Mouse (Mus musculus) left cerebral cortex, adult 8-10 months (tissue): ENCODE measurements around the gene Grin1. TPM values are rescaled to one million over a fixed set of nuclear protein-coding genes. Genes with fewer than 3 reads are reported as not detected.

Source experiments
- DNase-seq, 2 experiments: peaks; one replicate each; pipeline ENCODE4 v3.0.0; 2022; ENCODE audit warnings: low spot score in 2 of 2
- total RNA-seq, 4 experiments: library from RNA; stranded (reverse); gene quantifications; 2 replicates each; pipeline ENCODE4 v1.2.4; 2022

Gene Grin1
- total RNA-seq, 4 experiments from 2014 or later, result 390 to 399 (median 395) TPM

- DNase-seq, result no peak
Measured at GRCm38 (mm10) chr2:25287927-25288649, 30.9 kb downstream of the Grin1 start, which contains the start of gene Tmem210. Tmem210 (plus strand) TSS chr2:25288145.

GRCm38 (mm10) chr2:25286837-25287636 is 31.9 kb downstream of the Grin1 start:
- no peak for DNase-seq

DNA sequence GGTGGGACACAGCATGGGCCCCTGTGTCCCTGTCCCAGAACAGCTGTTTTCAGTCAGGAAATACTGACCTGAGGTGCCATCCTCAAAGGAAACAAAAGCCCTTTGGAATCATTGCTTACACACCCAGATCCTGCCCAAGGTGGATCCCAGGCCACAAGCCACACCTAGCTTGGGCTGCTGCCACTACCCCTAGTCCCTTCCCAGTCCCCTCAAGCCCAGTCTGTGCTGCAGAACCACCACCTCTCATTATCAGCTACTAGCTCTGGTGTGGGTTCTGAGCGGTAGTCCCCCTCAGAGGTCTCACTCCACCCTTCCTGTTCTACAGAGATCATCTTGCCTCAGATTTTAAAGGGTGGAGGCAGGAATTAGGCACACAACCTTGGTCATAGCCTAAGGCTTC is 32.7 kb downstream of the Grin1 start:
- DNase-seq, result no peak

DNA sequence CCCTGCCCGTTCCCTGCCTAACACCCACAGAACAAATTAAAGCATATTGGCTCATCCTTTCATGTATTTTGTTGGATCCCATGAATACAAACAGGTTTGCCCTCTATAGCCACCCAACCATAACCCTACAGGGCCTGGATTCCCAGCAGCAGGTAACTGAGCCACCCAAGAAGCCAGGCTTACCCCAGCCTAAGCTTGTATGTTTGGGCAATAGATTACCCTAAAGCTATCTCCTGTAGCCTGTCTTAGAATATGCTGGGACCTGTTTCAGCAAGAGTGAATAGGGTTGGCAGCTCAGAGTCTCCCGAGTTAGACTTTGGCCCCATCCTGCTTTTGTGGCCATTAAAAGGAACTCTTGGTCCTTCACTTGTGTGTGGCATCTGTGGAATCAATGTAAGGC is 33.4 kb downstream of the Grin1 start:
- DNase-seq, result no peak

GRCm38 (mm10) chr2:25278928-25279882 is 39.8 kb downstream of the Grin1 start:
- no peak for DNase-seq

GRCm38 (mm10) chr2:25273010-25273409 is 46.0 kb downstream of the Grin1 start:
- no peak for DNase-seq

DNA sequence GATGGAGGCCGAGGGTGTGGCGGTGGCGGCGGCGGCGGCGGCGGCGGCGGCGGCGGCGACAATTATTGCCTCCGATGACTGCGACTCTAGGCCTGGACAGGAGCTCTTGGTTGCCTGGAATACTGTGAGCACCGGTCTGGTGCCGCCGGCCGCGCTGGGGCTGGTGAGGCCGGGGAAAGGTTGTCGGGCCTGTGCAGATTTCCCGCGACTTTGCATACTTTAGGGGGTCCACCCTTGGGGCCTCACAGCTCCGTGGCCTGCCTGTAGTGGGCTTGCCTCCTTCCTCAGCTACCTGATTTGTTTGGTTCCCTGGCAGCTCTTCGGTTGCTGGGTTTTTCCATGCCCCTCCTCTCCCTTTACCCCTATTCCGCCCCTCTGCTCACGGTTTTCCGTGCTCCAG is 46.5 kb downstream of the Grin1 start:
- DNase-seq, result no peak

DNA sequence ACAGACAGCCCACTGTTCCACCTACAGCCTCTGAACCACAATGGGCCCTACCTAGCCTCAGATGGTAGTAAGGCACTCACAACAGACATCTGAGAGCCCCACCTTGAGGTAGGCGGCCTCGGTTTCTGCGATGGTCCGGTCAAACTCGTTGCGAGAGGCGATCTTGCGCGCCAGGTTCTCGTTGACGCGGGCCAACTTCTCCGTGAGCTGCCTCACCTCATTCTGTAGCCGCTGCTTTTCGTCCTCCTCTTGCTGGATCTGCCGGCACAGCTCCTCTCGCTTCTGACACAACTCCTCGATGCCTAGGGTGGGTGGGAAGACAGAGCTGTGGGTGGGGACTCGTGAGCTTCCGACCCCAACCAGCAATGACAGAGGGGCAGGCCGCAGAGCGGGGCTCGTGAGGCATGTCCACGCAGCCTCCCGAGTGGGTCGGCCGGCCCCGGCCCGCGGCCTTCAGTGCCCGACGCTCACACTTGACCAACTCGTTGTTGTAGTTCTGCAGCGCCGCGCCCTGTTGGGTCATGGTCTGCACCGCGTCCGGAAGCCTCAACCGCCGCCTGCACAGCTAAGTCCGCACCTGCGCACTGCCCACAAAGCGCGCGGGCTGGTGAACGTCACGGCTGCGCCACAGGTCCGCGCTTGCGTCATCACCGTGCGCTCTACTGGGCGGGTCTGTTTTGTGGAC is 47.0 kb downstream of the Grin1 start, which contains the start of the genes Ssna1 and Anapc2:
TSS of gene Ssna1 (minus strand) at position 612 of the 685 bp plus-strand sequence.
TSS of gene Anapc2 (plus strand) at position 652 of the 685 bp plus-strand sequence.
- peak; percentile 94 to 99 for DNase-seq

DNA sequence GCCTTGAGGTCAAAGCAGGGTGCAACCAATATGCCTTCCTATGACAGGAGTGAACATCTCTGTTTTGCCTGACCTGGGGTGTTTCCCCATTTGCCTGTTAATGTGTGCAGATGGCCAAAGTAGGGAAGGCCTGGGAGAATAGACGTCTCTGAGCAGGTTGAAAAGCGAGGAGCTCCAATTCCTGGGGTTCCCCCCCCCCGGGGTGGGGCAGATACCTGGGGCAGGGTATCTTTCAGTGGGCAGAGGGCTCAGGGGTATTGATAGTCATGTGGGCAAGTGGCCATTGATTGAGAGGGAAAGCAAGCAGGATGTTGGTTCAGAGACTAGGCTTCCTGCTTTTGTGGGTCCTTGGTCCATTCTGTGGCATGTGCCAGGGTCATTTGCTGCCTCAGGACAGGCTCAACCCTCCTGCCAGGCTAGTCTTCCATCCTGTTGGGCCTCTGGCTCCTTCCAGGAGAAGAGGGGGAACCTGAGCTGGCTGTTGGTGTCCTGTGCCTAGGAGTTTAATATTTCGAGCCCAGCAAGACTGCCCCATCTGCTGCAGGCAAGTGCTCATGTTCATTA is 51.2 kb downstream of the Grin1 start:
- no peak for DNase-seq

DNA sequence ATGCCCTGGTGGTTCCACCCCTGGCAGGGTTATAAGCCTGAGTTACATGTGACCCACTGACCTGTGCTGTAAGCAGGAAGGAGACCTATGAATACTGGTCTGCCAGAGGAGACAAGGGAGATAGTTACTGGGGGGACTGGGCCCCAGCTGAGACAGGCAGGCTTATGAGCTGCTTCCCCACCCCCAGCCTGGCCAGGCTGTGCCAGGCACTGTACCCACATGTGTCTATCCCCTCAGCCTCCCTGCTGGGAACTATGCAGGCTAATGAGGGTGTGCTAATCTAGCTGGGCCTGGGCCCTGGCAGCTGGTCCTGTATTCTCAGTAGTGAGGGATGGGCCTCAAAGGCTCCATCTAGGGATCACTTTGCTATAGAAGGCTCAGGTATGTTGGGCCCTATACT is 51.7 kb downstream of the Grin1 start:
- DNase-seq, result peak in 1 of 2 experiments; percentile 72

DNA sequence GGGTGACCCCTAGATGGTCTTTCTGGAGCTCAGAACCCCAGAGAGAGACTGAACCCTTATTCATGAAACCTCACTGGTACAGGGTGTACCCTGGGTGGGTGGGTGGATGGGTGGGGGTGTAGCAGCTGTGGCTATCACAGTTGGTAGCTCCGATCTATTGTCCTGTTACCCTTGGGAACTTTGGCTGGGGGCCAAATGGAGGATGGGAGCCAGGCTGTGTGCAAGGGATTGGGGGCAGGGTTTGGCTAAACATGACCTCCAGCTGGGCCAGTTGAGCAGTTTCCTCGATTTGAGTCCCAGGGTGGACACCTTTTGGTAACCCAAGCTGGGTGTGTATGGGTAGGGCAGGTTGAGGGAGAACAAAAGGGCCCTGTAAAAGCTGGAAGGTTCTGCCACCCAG is 52.3 kb downstream of the Grin1 start:
- peak in 1 of 2 experiments; percentile 80 for DNase-seq

DNA sequence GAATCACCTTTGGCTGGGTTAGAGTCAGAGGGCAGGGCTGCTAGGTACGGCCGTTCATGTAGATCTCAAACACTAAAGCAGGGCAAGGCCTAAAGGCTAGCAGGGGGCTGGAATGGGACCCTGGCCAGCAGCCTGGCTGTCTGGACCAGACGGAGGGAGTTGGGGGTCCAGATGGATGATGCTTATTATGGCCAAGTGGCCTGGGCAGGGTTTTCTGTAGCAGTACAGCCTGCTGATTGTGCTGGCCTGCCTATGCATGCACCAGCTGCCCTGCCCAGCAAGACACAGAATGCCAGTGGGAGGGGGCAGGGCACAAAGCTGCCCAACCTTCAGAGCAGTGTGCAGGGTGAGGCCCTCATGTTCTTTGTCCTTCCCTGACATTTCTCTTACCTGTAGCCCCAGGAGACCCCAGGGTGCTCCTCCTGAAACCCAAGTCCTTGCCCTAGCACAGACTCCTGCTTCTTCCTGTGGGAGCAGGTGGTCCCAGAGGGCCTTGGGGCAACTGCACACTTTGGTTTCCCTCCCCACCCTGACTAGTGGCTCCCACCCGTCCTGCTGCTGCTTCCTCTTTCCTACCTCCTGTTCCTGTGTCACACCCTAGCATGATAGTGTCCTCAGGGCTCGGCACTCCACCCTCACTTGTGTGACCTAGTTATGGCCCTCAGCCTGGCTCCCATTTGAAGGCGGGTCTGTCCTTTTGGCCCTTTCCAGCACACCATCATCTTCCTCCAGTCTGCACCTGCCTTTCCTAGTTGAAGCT is 52.9 kb downstream of the Grin1 start:
- no peak for DNase-seq

DNA sequence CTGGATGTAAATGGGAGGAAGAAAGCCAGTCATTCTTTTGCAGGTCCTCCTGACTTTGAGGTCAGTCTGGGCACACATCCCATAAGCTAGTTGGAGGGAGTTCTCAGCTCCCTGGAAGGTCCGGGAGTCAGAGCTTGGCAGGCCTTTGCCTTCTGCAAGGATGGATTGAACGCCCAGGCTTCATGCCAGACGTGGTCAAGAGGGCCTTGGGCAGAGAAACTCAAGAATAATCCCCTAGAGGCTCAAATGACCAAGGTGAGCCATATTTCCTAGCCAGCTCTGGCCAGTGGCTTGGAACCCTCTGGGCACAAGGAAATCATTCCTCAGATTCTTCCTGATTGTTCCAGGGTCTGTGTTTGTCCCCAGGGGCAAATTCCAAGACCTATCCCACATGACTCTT is 54.1 kb downstream of the Grin1 start:
- no peak for DNase-seq

DNA sequence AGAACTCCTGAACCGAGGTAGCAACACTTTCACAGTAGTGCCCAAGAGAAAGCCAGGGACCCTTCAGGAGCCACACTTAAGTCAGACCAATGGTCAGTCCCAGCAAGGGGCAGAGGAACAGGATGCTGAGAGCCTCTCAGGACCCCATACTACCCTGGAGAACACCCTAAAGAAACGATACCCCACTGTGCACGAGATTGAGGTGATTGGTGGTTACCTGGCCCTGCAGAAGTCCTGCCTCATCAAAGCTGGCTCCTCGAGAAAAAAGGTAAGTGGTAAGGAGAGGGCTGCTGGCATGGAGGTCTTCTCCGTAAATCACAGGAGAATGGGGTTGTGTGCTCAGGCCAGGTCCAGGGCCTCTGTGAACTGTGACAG is 54.7 kb downstream of the Grin1 start:
- no peak for DNase-seq

GRCm38 (mm10) chr2:25263623-25264285 is 55.2 kb downstream of the Grin1 start:
- DNase-seq, result no peak

DNA sequence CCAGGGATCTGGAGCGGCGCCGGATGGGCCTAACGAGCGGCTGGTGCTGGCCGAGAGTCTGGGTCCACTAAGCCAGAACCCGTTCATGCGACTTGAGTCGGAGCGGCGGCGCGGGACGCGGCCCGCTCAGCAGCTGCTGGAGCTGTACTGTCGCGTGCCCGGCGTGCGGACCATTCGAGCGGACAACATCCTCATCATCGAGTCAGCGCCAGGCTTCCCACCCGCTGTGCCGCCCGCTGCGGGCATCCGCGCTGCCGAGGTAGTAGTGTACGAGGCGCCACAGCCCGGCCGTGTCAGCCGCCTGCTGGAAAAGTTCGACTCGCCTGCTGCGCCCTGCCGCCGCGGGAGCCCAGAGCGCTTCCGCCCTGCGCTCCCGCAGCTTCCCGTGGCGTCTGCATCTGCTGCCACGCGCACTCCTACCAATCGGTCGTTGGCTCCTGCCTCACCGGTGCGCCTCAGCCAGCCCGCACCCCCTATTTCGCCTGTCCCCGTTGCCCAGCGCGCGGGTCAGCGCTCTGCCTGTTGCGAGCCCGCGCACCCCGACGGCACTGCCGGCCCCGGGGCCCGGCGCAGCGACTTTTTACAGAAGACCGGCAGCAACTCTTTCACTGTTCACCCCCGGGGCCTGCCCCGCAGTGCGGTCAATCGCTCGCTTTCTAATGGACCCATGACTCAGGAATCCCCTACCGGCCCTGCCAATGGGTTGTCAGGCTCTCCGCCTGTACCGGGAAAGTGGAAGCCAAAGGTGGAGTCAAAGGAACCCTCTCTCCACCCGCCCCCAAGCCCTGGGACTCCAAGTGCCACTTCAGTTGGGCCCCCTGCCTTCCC is 56.0 kb downstream of the Grin1 start:
- DNase-seq, result no peak

DNA sequence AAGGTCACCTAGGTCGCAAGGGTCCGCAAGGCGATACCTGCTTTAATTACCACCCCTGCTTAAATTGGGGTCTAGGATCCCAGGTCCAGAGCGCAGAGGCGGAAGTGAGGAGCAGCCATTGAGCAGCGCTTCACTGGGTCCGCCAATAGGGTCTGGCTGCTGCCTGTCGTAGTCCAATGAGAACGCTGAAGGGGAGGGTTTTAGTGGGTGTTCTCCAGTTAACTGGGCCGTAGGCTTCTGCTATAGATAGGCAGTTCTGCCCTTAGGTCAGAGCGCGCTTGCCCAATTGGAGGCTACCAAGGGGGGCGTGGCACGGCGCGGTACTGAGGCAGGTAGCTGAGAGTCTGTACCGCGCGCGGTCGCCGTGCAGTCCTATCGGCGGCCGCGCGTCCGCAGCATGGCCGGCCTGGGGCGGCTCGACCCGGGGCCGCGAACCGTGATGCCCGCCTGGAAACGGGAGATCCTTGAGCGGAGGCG is 56.7 kb downstream of the Grin1 start, which contains the start of gene Tprn:
TSS of gene Tprn (plus strand) at position 328 of the 477 bp plus-strand sequence.
- peak; percentile 76 to 98 for DNase-seq

DNA sequence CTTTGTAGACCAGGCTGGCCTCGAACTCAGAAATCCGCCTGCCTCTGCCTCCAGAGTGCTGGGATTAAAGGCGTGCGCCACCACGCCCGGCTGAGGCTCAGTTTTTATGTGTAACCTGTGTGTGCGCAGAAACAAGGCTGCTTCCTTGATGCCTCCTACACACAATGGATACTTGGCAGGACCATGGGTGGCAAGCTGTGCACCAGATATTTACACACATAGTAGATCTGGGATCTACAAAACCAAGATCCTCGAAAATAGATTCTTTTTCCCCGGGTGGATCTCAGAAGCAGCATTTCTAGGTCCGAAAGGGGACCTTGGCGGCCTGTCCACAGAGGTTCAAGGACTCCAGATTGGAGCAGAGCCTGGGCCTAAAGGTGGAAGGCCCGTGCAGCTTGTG is 57.1 kb downstream of the Grin1 start:
- no peak for DNase-seq
